Mouse (Mus musculus) right cerebral cortex, postnatal 14 days (tissue): ENCODE results near the gene P2rx3.
A peak's percentile ranks its signal among the peaks of the same experiment; 100 is the strongest.

Experiments used
- DNase-seq: peaks from one replicate; pipeline ENCODE4 v3.0.0; 2022

The P2rx3 gene

GRCm38 (mm10) chr2:85037047-85038026 is at the start of gene P2rx3, which contains the start of gene Ssrp1:
Gene P2rx3 (minus strand): TSS chr2:85037462.
Gene Ssrp1 (plus strand): TSS chr2:85037234.
- DNase-seq: peak; percentile 91

- no peak for DNase-seq
These were observed 36.5 kb upstream of the P2rx3 start for GRCm38 (mm10) chr2:85073751-85074150.

DNA sequence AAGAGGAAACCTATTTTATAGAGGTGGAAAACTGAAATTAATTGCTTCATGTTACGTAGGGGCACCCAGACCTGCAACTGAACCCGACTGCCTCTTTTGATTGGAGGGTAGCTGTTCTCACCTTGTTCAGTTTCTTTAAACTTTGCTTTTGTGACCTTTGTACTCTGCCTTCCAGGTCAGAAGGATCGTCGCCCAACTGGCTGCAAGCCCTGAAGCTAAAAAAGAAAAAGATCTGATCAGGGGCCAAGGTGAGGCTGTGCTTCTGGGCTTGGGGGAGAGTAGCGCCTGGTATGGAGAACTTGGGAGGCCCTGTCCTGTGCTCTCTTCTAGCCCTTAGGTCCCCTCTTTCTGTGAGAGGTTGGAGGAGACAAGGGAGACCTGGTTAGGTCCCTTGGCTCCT is 34.7 kb upstream of the P2rx3 start:
- no peak for DNase-seq

- DNase-seq: no peak
These were observed 32.8 kb upstream of the P2rx3 start for GRCm38 (mm10) chr2:85070086-85070485.

- DNase-seq: no peak
These were observed 31.4 kb upstream of the P2rx3 start for GRCm38 (mm10) chr2:85068626-85069025.

GRCm38 (mm10) chr2:85067903-85068625 is 30.8 kb upstream of the P2rx3 start:
- DNase-seq: no peak

GRCm38 (mm10) chr2:85066937-85067336 is 29.7 kb upstream of the P2rx3 start:
- no peak for DNase-seq

DNA sequence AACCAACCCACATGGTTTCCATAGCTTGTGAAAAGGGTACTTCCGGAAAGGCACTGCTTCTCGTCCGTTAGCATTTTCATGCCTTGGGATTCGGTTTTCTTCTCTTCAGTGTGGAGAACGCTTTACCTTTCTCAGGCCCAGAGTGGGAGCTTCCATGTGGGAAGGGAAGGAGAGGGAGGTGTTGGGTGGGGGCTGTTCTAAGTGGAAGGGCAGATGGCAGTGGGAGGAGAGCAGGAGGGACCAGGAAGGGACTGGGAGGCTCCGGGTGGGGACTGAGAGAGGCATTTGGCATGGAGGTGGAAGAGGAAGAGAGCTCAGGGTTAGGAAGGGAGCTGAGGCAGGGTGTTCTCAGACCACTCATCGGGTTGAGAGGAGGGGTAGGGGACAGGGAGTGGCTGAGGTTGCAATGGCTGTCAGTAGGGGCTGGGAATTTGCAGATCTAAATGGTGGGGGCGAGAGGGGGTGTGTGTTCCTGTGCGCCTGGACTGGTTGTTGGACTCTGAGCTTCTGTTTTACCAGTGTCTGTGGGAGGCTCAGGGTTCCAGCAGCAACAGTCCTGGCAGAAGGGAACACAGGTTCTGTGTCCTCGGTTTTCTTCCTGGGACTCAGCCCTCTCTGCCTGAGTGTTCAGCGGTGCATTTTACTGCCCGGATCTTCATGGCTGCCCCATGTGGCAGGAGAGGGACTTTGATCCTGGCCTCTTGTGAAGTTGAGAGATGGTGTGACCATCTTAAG is 28.0 kb upstream of the P2rx3 start:
- DNase-seq: no peak

GRCm38 (mm10) chr2:85061107-85061541 is 23.9 kb upstream of the P2rx3 start:
- DNase-seq: no peak

GRCm38 (mm10) chr2:85060591-85061060 is 23.4 kb upstream of the P2rx3 start:
- DNase-seq: no peak

DNA sequence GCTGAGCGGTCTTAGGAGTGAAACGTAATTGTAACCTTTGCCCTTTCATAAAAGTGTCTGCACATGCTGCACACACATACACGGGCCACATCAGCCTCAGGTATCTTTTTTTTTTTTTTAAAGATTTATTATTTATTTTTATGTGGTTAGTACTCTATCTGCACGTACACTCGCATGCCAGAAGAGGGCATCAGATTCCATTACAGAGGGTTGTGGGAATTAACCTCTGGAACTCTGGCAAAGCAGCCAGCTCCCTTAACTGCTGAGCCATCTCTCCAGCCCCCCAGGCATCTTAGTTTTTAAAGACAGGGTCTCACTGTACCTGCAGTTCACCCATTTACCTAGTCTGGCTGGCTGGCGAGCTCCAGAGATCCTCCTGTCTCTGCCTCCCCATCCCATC is 22.4 kb upstream of the P2rx3 start:
- DNase-seq: no peak

GRCm38 (mm10) chr2:85056711-85057110 is 19.4 kb upstream of the P2rx3 start:
- DNase-seq: no peak

DNA sequence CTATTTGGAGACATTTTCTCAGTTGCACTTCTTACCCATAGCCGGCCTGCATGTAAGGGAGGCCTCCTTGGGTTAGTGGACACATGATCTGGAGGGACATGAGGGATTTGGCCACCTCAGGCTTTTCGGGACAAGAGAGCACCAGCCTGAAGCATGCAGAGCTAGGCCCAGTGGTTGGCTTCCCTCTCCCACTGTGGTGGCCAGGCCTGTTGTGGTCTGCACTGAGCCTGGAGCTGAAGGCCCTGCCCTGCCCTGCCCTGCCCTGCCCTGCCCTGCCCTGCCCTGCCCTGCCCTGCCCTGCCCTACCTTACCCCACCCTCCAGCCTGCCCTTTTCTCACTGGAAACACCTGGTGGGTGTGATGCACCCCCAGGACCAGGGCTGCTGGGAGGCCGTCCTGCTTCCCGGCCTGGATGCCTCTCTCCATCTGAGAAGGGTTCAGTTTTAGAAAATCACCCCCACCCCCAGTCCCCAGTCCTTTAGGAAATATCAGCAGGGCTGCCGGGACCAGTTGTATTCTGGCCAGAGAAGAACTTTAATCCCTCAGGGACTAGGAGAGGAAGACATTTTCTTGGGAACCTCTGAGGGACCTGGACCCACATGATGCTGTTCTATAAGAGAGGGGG is 16.0 kb upstream of the P2rx3 start:
- no peak for DNase-seq

DNA sequence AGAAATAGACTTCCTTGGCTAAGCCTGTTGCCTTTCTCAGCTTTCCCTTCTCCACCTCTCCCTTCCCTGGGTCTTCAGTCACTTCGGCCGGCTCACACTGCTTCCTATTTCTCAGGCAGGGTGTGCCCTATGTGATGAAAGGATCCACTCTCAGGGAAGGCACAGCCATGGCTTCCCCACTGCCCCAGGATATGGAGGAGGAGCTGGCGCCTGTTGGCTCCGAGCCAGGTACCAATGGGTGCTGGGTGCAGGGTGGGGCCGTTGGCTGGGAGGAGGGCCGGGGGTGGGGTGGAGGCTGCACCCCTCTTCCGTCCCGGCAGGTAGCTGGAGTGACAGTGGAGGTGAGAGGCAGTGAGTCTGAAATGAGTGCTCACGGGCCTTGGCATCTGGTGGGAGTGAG is 13.5 kb upstream of the P2rx3 start:
- DNase-seq: peak; percentile 37

GRCm38 (mm10) chr2:85050001-85050634 is 12.9 kb upstream of the P2rx3 start:
- DNase-seq: peak; percentile 31

DNA sequence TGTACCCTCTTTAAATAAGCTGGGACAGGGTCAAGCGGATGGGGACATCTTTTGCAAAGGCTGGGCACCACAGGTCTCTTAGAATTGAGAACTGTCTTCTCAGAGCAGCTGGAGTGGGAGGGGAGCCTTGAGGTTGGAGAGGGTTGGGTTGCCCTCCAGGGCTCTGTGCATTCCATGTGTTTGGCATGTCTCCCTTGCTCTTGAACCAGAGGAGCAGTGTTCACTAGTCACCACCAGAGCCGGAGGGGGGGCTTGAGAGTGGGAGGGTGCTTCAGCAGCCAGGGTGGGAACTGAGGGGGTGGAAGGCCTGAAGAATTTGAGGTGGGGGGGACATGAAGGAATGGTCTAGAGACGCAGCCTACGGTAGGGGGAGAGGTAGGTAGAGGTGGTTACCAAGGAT is 12.0 kb upstream of the P2rx3 start:
- DNase-seq: no peak

DNA sequence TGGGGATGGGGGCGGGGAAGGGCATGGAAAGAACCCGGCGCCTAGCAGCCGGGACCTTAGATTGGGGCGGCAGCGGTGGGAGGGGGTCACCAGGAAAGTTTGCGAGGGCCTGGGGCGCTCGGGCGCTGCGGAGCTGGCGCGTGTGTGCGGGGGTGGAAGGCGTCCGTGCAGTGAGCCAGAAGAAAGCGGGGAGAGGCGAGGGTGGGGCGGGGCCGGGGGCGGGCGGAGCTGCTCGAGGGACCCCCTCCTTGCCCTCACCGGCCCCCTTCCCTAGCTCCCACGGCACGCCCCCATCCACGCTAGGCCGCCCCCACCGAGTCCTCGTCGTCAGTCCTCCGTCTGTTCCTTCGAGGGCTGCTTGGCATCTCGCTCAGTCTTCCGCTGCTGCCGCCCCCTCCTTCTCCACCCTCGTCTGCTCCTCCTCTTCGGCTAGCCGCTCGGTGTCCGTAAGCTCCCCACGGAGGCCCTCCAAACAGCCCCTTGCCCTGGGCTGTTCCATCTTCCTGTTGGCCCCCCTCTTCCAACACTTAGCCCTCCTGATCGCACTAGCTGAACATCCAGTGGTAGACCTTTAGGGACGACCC is 11.0 kb upstream of the P2rx3 start:
- peak; percentile 73 for DNase-seq

DNA sequence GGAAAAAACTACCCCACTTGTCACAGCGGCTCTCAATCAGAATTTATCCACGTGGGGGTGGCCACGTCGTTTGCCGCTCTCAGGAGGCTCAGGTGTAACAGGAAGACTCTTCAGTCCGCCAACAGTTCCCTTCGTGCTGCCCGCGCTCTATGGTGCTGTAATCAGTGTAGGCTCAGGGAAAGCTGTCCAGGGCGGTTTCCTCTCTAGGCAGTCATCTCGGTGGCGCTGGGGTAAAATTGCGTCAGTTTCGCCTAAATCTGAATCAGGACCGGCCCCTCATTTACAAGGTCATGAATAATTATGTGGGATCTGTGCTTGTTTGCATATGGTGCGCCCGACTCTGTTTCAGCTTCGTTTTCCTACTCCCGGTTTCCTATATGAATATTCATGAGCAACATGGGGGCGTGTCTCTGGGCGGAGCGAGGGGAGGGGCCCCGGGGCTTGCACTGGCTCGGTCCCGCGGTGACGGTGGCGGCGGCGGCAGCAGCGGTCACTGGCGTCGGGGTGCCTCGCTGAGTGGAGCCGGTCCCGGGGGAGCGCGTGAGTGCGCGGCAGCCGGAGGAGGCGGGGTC is 10.4 kb upstream of the P2rx3 start, which contains the start of gene Tnks1bp1:
Gene Tnks1bp1 (plus strand): TSS at position 427 of the 572 bp plus-strand sequence.
- peak; percentile 91 for DNase-seq

GRCm38 (mm10) chr2:85047081-85047480 is 9.8 kb upstream of the P2rx3 start:
- DNase-seq: no peak

- no peak for DNase-seq
These were observed 9.0 kb upstream of the P2rx3 start for GRCm38 (mm10) chr2:85046222-85046621.

GRCm38 (mm10) chr2:85043623-85044022 is 6.4 kb upstream of the P2rx3 start:
- no peak for DNase-seq
